Mouse (Mus musculus): ENCODE measurements around the gene Hadha.

The Hadha gene

DNA sequence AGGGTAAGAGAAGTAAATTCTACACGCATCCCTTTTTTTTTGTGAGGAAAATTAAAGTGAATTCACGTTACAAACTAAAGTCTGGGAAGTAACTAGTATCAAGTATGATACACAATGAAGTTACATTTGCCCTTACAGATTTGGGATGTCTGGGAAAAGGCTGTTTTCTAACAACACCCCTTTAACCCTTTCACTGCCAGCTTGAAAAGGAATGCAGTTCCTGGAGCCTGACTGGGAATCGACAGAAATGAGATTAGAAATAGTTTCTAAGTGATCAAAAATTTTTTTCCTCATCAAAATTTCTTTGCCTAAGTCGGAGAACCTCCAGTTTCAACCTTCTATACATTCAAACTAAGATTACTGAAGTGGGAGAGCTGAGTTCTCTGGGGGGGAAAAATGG, 949 bp downstream of the Hadha start:
- no peak for DNase-seq (ENCODE audit: low spot score in 2 of 2)

DNA sequence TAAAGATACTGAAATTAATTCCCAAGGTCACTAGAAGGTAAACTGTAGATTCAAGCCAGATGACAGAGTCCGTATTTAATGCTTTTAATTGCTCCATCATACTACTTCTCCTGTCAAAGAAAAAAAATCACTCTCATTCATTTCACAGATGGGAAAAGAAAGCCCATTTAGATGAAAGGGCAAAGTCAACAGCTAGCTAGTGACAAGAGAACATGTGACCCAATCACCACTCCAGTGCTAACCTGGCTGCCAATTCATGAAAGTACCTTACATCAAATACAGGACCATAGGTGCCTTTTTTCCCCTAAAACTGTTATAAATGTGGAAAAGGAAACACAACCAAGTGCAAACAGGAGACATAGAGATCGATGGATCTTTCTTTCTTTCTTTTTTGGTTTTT, 1.7 kb downstream of the Hadha start:
- DNase-seq (ENCODE audit: low spot score in 2 of 2): no peak

DNA sequence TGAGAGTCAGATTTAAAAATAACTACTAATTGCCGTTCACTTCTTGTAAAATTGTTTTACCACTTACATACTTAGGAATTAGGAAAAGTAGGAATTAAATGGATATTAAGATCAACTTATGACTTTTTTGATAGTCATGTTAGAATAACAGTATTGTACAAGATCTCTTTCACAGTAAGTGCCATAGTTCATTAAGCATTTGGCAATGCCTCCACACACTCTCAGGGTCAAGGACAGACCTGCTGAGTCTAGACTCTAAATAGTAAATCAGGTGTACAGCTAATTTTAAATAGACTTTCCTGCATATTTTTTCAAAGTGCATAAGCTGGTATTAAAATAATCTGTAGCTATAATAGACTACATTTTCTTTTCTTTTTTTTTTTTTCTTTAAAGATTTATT, 2.5 kb downstream of the Hadha start:
- no peak for DNase-seq (ENCODE audit: low spot score in 2 of 2)

DNA sequence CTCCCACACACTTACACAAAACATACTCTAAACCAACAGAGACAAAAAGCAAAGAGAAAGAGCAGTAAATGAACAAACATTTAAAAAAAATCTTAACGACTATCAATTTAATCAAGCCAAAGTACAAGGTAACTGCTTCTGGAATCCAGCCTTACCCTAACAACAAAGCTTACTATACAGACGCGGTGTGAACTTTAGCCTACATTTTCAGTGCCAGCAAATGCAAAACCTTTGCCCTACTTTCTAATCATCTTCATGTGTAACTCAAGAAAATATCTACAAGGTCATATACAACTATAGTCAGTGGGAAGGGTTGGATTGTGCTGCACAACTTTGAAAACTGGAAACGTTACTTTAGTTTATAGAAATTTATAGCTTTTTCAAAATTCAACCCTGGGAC, 3.0 kb downstream of the Hadha start:
- no peak for DNase-seq (ENCODE audit: low spot score in 2 of 2)

DNA sequence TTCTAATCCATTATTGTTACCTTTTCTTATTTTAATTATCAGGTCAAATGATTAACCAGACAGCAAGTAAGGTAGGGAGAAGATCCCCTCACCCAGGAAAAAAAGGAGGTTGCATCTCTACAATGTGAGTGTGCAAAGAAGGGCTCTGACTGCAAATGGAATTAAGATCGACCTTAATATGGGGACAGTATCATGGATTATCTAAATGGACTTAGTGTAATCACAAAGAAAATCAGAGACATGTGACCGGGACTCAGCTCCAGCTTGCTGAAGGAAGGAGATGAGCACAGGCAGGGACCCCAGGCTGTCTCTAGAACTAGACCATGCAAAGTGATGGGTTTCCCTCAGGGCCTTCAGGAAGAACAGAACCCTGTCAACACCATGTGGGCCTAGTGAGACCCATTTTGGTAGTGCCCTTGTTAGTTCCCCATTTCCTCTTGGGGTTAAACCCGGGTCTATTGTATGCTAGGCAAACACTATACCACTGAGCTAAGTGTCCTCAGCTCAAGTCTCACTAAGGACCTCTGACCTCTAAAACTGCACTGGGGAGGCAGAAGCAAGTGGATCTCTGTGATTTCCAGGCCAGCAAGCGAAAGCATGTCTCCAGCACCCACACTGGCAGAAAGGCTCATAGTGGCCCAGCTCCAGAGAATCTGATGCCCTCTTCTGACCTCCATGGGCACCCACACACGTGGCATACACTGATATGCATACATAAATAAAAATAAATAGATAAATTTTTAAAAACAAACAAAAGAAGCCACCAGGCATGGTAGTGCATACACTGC, 6.6 kb downstream of the Hadha start:
- DNase-seq (ENCODE audit: low spot score in 2 of 2): no peak

DNA sequence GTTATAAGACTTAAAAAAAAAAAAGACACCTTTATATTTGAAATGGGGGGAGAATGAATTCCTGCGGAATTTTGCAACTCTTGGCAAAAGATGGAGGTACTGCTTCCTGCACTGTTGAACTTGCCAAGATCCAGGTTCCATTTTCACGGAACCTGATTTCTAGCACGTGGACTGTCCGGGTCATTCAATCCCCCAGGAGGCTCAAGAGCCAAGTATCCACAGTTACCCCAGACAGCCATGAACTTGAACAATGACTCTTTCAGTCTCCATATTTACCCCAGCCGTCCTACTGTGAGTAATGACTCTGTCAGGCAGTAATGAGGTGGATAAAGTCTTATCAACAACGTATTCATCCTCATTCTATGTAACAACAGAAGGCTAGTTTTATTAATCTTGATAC, 8.4 kb downstream of the Hadha start:
- no peak for DNase-seq (ENCODE audit: low spot score in 2 of 2)

DNA sequence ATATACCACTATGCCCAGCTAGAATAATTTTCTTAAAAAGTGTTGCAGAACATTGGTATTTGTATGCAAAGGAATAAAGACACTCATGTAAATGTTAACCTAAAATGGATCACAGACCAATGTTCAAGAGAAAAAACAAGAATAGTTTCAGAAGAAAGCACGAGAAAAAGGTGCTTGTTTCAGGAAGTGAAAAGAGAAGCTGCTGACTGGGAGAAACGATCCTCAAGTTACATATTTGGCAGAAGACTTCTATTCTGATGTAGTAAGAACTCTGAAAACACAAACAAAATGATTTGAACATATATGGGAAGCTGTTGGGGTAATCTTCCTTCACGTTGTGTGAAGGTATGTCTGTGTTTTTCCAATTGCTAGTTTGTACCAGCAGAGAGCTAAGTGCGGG, 16.8 kb downstream of the Hadha start:
- no peak for DNase-seq (ENCODE audit: low spot score in 2 of 2)

DNA sequence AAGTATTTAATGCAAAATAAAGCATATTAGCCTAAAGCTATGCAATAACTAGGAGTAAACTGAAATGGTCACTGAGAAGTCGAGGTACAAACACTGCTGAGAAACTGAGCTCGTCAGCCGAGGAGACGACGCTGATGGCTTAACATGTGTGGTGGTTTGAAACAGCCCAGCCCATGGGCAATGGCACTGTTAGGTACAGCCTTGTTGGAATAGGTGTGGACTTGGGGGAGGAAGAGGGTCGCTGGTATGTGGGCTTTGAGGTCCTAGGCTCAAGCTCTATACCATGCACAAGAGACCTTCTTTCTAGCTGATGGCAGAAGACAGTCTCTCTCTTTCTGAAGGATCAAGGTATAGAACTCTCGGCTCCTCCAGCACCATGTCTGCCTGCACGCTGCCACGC, 17.7 kb downstream of the Hadha start:
- no peak for DNase-seq (ENCODE audit: low spot score in 2 of 2)

DNA sequence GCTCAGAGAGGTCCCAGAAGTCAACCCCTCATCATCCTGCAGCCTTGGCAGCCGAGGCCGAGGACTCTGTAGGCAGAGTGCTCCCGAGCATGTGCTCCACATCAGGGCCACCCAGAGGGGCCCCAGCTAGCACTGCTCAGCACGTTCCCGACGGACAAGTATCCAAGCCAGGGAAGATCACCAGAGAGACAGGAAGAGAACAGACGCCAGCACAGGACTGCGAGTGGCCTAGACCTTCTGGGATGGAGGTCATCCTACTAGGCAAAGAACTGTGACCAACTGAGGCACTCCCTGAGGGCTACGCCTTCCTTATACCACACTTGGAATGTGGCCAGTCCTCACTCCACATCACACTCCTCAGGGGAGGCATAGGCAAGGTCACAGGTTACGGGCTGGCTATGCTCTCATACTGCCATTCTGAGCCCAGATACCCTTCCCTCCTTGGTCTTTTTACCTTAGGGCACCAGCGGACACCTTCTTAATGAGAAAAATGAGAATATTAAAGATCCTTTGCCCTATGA, 19.2 kb downstream of the Hadha start:
- DNase-seq (ENCODE audit: low spot score in 2 of 2): no peak

DNA sequence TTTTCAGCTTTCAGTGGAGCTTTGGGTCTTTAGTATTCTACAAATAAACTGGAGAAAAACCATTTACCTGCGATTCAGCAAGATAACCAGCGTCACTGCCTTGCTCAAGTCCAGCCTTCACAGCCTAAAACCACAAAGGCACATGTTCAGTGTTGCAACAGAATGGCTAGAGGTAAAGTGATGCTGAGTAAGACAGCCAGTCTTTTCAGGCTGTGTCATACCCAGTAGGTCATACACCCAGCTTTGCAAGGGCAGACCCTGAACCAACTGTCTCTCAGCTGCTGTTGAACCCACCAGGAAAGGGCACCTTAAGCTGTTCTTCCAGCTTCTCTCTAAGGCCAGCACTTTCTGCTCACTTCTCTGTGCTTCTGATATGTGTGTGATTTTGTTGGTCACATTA, 22.8 kb downstream of the Hadha start:
- no peak for DNase-seq (ENCODE audit: low spot score in 2 of 2)

DNA sequence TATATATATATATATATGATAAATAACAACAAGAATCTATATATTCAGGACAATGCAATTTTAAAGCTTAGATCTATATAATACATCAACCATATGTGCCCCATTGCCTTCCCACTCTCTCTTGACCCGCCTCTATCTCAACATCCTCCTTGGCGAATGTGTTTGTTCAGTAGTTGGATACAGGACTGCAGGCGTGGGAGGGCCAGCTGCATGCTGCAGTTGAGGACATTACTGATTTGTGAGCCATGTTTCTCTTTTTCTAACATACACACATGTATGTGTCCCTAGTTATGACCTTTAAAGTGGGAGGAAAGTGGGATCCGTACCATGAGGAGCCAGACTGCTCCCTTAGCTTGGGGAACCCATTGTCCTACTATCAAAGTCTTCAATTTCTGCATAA, 23.7 kb downstream of the Hadha start:
- no peak for DNase-seq (ENCODE audit: low spot score in 2 of 2)

DNA sequence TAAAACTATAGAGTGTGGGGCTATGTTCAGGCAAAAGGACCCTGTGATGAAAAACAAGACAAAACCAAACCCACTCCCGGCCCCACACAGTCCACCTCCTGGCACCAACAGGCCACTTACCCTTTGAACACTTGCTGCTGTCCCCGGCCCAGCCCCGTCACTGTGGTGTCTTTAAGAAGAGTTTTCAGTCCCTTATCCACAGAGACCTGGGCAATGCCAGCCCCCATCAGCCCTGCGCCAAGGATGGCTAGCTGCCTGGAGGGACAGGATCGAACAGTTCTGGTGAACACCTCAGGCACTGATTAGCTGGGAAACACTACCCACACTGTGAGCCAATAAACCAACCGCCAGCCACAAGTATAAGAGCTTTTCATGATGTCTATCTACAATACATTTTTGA, 26.3 kb downstream of the Hadha start:
- DNase-seq (ENCODE audit: low spot score in 2 of 2): no peak

DNA sequence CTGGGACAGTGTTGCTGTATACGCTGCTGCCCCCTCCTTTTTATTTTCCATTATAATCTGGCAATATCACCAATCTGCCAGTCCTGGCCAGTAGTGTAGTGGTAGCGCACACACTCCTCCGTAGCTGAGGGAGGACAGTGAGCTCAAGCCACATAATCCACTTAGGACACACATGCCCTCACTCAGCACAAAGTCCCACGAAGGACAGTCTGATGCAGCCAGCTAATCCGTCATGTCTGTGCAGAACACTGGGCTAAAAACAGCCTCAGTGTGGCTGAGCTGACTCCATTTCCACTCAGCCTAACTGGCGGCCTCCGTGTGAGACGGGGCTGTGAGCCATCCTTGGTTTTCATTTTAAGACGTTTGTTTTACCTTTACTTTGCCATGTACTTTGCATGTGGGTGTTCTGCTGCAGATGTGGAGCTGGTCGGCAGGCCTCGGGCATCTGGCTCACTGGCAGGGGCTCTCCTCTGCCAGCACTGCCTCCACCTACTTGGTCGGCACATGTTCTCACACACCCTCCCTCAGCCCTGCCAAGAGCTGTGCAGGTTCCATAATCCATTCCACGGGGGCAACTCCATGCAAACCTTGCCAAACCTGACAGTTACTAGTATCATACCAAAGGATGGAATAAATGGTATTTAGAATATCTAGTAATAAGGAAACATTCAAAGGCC, 26.9 kb downstream of the Hadha start:
- DNase-seq (ENCODE audit: low spot score in 2 of 2): no peak

DNA sequence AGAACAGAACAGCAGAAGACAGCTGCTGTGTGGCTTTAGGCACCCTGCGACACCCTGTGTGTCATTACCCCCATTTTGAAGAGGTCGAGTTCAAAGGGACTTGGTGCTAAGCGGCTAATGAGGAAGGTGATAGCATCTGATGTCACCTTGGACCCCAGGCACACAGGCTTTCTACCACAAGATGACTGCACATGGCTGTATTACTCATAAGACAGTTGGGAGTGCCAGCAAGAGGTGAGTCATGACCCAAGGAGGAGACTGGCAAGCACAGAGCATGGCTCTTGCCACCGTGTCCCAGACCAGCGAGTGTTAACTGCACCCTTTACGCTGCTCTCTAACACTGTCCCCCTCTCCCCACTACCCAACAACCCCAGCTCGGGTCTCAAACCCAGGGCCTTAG, 28.2 kb downstream of the Hadha start:
- DNase-seq (ENCODE audit: low spot score in 2 of 2): no peak

DNA sequence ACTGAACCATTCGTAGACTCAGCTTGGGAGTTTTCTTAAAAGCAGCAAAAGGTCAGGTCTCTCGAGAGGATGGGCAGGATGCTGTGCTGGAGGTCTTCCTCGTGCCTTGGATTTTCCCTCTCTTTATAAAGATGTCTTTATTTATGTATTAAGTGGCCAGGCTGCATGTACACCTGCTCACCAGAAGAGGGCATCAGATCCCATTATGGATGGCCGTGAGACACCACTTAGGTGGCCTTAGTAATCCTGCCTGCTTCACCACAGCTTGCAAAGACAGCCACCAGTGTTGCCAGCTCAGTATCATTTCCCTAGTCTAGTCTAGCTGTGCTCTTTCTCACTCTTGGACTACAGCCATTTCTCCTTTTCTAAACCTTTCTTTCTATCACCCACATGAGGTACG, 29.4 kb downstream of the Hadha start:
- DNase-seq (ENCODE audit: low spot score in 2 of 2): no peak

DNA sequence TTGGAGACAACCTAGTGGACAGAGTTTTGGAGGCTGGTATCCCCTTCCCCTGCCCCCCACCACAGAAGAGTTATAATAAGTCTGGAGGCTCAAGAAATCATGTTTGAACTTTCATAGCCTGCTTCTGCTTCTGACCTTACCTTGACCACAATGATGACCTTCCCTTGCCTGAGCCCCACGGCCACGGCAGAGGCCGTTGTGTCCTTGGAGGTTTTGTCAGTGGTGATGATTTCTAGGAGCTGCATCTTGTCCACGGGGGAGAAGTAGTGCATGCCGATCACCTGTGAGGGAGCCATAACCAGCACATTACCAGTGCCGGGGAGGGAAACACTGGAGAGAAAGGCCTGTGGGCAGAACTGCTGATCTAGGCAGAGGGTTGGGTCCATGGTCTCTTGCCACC, 32.5 kb downstream of the Hadha start:
- DNase-seq (ENCODE audit: low spot score in 2 of 2): no peak

DNA sequence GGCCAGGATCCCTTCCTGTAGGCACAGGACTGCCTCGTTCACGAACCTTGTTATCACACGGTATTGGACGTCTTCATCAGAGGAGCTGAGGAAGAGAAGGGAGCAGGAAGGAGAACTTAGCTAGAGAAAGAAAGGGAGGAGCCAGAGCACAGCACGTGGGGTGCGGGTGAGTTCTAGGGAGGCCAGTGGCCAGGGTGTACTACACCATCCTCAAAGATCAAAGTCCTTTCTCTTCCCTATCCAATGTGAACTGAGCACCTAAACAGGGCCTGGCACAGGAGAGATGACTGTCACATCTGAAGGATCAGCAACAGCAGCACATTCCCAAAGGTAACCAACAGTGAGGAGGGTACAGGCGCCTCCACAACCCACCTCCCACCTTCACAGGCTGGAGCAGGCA, 34.9 kb downstream of the Hadha start:
- no peak for DNase-seq (ENCODE audit: low spot score in 2 of 2)

DNA sequence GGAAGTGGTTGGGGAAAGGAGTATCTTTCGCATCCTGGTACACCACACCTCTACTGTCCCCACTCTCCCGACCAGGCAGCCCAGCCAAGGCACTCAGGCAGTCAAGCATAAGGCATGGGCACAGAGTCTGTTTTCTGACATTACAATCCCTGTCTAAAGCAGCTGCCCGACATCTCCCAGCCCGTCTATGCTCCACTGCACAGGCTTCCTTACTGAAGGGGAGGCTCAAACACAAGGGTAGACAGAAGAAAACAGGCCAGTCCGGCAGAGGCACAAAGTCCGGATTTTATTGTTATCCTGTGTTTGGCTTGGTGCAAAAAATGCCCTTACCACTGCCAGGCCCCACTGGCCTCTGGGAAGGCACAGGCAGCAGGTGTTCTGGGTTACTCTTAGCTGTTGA, 35.8 kb downstream of the Hadha start:
- DNase-seq (ENCODE audit: low spot score in 2 of 2): no peak

DNA sequence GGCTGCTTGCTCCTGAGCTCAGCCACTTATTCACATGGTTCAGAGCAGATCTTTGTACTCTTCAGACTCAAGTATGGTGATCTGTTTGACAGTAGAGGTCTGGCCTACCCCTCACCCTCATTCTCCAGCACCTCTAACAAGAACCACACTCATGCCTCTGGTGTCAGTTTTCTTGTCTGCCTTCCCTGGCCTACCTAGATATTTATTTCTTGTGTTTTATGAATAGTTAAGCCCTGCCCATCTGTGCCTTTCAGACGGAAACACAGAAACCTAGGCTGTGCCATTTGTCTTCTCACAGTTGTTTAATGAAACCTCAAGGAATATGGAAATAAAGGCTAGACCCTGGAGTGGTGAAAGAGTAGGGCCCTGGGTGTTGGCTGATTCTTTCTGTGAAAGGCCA, 36.9 kb downstream of the Hadha start:
- no peak for DNase-seq (ENCODE audit: low spot score in 2 of 2)

DNA sequence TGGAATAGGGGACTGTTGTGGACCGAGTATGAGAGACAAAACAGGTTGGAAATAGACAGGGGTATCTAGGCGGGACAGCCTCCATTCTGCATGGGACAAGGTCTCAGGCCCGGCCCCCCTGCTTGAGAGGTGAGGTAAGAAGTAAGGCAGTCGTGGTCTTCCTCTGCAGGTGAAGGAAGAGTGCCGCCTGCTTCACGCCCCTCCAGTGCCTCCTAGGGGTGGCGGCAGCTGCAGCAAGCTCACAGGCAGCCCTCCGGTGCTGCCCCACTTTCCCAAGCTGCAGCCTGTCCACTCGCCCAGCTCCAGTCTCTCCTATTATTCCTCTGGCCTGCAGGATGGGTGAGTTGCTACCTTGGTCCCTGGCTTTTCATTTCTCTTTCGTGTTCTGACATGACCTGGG, 39.2 kb downstream of the Hadha start:
- no peak for DNase-seq (ENCODE audit: low spot score in 2 of 2)

DNA sequence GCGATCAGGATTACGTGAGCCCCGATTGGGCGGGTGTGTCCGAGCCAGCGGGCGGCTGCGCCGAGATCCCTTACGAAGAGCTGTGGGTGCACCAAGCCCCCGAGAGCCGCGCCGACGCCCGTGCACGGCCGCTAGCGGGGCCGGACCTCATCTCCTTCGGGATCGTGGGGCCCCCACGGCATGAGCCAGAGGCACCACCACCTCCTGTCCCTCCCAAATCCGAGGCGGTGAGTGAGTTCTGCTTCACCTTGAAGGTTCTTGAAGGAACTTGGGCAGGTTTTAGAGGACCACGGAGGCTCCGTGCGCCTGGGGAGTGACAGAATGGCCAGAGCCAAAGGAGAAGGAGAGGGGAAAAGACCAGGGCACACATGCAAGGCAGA, 40.2 kb downstream of the Hadha start:
- DNase-seq (ENCODE audit: low spot score in 2 of 2): no peak

DNA sequence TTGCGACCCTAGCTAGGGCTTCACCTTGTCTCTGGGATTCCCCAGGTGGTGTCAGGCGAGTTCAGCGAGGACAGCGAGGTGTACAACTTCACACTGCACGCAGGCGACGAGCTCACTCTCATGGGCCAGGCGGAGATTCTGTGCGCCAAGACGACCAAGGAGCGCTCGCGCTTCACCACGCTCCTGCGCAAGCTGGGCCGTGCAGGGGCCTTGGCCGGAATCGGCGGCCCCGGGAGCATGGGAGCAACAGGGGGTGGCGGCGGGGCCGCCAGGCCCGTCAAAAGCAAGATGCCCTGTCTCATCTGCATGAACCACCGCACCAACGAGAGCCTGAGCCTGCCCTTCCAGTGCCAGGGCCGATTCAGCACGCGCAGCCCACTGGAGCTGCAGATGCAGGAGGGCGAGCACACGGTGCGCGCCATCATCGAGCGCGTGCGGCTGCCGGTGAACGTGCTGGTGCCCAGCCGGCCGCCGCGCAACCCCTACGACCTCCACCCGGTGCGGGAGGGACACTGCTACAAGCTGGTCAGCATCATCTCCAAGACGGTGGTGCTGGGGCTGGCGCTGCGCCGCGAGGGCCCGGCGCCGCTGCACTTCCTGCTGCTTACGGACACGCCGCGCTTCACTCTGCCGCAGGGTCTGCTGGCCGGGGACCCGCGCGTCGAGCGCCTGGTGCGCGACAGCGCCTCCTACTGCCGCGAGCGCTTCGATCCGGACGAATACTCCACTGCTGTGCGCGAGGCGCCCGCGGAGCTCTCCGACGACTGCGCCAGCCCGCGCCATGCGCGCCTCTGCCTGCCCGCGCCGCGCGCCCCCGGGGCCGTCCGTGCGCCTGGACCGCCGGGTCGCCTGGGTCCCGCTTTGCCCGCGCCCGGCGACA, 40.8 kb downstream of the Hadha start:
- DNase-seq (ENCODE audit: low spot score in 2 of 2): peak; percentile 33 to 44
